Mouse (Mus musculus) CH12.LX (cell line): Measurements from ENCODE around the gene Axdnd1. TPM values are rescaled to one million over a fixed set of nuclear protein-coding genes. Genes with fewer than 3 reads are reported as not detected.

ENCODE experiments used
- DNase-seq: peaks from one replicate; pipeline ENCODE4 v3.0.0-alpha.2; 2013; ENCODE audit errors: extremely low read depth
- H3K27ac ChIP-seq: 2 replicates; pipeline ENCODE4 v1.5.1; 2012; ENCODE audit warnings: low read depth, mild to moderate bottlenecking, control low read depth, moderate library complexity; ENCODE audit not compliant: insufficient read depth
- H3K27me3 ChIP-seq: replicated peaks from 2 replicates; pipeline ENCODE3; 2012; ENCODE audit warnings: inconsistent platforms
- H3K36me3 ChIP-seq, 2 experiments: replicated peaks in 1 of 2; 2 replicates each; pipeline versions ENCODE3 to v1.6.1; 2012; ENCODE audit warnings: inconsistent platforms in 1 of 2, low read length in 1 of 2, mild to moderate bottlenecking in 1 of 2, mixed read lengths in 1 of 2, moderate library complexity in 1 of 2; ENCODE audit not compliant: control insufficient read depth in 1 of 2, insufficient read depth in 1 of 2
- H3K4me1 ChIP-seq, 2 experiments: 2 replicates each; pipeline ENCODE4 v1.6.1; 2012; ENCODE audit warnings: inconsistent platforms in 1 of 2, moderate library complexity in 1 of 2; ENCODE audit not compliant: insufficient read depth in 2 of 2, control insufficient read depth in 1 of 2
- H3K4me2 ChIP-seq: 2 replicates; pipeline ENCODE4 v1.6.1; 2012; ENCODE audit warnings: low read depth, mild to moderate bottlenecking, control low read depth; ENCODE audit not compliant: poor library complexity, insufficient read depth, severe bottlenecking
- H3K4me3 ChIP-seq, 3 experiments: fragments of 150-350 bp in 1 of 3; sonication (generic) in 1 of 3; replicated peaks in 1 of 3; 2 replicates each; pipeline versions ENCODE3 to v1.5.1; 2011 to 2012; ENCODE audit warnings: low read depth in 2 of 3, low read length in 2 of 3, mild to moderate bottlenecking in 2 of 3, moderate library complexity in 2 of 3, control low read depth in 1 of 3, improper control_type of control experiment in 1 of 3, inconsistent platforms in 1 of 3, mixed read lengths in 1 of 3; ENCODE audit not compliant: poor library complexity in 1 of 3
- H3K79me2 ChIP-seq: replicated peaks from 2 replicates; pipeline ENCODE4 v1.6.1; 2012; ENCODE audit warnings: mild to moderate bottlenecking, moderate library complexity; ENCODE audit not compliant: control insufficient read depth, poor library complexity, insufficient read depth, severe bottlenecking; ENCODE audit errors: extremely low read depth
- H3K9ac ChIP-seq: 2 replicates; pipeline ENCODE4 v1.6.1; 2012; ENCODE audit warnings: low read depth, mild to moderate bottlenecking, control low read depth, moderate library complexity; ENCODE audit not compliant: insufficient read depth
- H3K9me3 ChIP-seq: replicated peaks from 2 replicates; pipeline ENCODE3; 2012; ENCODE audit warnings: low read length, inconsistent platforms, mixed read lengths
- BHLHE40 ChIP-seq: IDR thresholded peaks from 2 replicates; pipeline ENCODE4 v1.6.1; 2011; ENCODE audit warnings: mild to moderate bottlenecking, low read depth, low read length, improper control_type of control experiment
- CHD1 ChIP-seq: IDR thresholded peaks from 2 replicates; pipeline ENCODE4 v1.6.1; 2012; ENCODE audit warnings: low read depth, low read length, improper control_type of control experiment, inconsistent platforms
- CHD2 ChIP-seq: IDR thresholded peaks from 2 replicates; pipeline ENCODE4 v1.6.1; 2011; ENCODE audit warnings: low read length, improper control_type of control experiment
- CTCF ChIP-seq, 2 experiments: IDR thresholded peaks in 1 of 2; conservative IDR thresholded peaks in 1 of 2; 2 replicates each; pipeline ENCODE4 v1.5.1; 2011 to 2012; ENCODE audit warnings: low read depth in 2 of 2, low read length in 2 of 2, improper control_type of control experiment in 1 of 2, inconsistent platforms in 1 of 2, mild to moderate bottlenecking in 1 of 2, moderate library complexity in 1 of 2
- E2F4 ChIP-seq: IDR thresholded peaks from 2 replicates; pipeline ENCODE4 v1.6.1; 2011; ENCODE audit warnings: low read depth, low read length, improper control_type of control experiment; ENCODE audit not compliant: insufficient replicate concordance
- ELF1 ChIP-seq: IDR thresholded peaks from 2 replicates; pipeline ENCODE4 v1.6.1; 2014; ENCODE audit warnings: low read depth, mild to moderate bottlenecking, inconsistent platforms, low read length, improper control_type of control experiment
- ETS1 ChIP-seq: conservative IDR thresholded peaks from 2 replicates; pipeline ENCODE4 v1.6.1; 2012; ENCODE audit warnings: low read depth, mild to moderate bottlenecking, inconsistent platforms, low read length, improper control_type of control experiment, moderate library complexity
- IRF4 ChIP-seq: IDR thresholded peaks from 2 replicates; pipeline ENCODE4 v1.6.1; 2014; ENCODE audit warnings: low read depth, mild to moderate bottlenecking, inconsistent platforms, low read length, improper control_type of control experiment
- JUN ChIP-seq: IDR thresholded peaks from 2 replicates; pipeline ENCODE4 v1.6.1; 2011; ENCODE audit warnings: low read depth, mild to moderate bottlenecking, low read length, improper control_type of control experiment, moderate library complexity; ENCODE audit not compliant: insufficient read depth
- JUND ChIP-seq: conservative IDR thresholded peaks from 2 replicates; pipeline ENCODE4 v1.6.1; 2011; ENCODE audit warnings: low read depth, low read length, improper control_type of control experiment
- MAFK ChIP-seq: IDR thresholded peaks from 2 replicates; pipeline ENCODE4 v1.6.1; 2011; ENCODE audit warnings: low read length, improper control_type of control experiment; ENCODE audit not compliant: insufficient replicate concordance
- MEF2A ChIP-seq: IDR thresholded peaks from 2 replicates; pipeline ENCODE4 v1.6.1; 2014; ENCODE audit warnings: low read depth, mild to moderate bottlenecking, inconsistent platforms, low read length, improper control_type of control experiment, borderline replicate concordance
- MYC ChIP-seq: IDR thresholded peaks from 2 replicates; pipeline ENCODE4 v1.6.1; 2011; ENCODE audit warnings: low read depth, mild to moderate bottlenecking, improper control_type of control experiment, low read length
- PAX5 ChIP-seq: IDR thresholded peaks from 2 replicates; pipeline ENCODE4 v1.6.1; 2012; ENCODE audit warnings: low read length, inconsistent platforms, mixed read lengths
- POLR2AphosphoS2 ChIP-seq: IDR thresholded peaks from 2 replicates; pipeline ENCODE4 v1.6.1; 2011; ENCODE audit warnings: low read depth, low read length, improper control_type of control experiment
- RAD21 ChIP-seq: IDR thresholded peaks from 2 replicates; pipeline ENCODE4 v1.6.1; 2011; ENCODE audit warnings: low read depth, mild to moderate bottlenecking, low read length, improper control_type of control experiment, moderate library complexity
- SIN3A ChIP-seq: IDR thresholded peaks from 2 replicates; pipeline ENCODE4 v1.6.1; 2012; ENCODE audit warnings: low read length, improper control_type of control experiment, inconsistent platforms
- SMC3 ChIP-seq: IDR thresholded peaks from 2 replicates; pipeline ENCODE4 v1.6.1; 2011; ENCODE audit warnings: low read depth, low read length, improper control_type of control experiment
- TBP ChIP-seq: conservative IDR thresholded peaks from 2 replicates; pipeline ENCODE4 v1.6.1; 2011; ENCODE audit warnings: low read depth, low read length, improper control_type of control experiment
- ZKSCAN1 ChIP-seq: IDR thresholded peaks from 2 replicates; pipeline ENCODE4 v1.6.1; 2012; ENCODE audit warnings: low read depth, inconsistent platforms, low read length, improper control_type of control experiment, borderline replicate concordance
- ZMIZ1 ChIP-seq: IDR thresholded peaks from 2 replicates; pipeline ENCODE4 v1.6.1; 2012; ENCODE audit warnings: low read depth, mild to moderate bottlenecking, inconsistent platforms, low read length, improper control_type of control experiment
- ZNF384 ChIP-seq: IDR thresholded peaks from 2 replicates; pipeline ENCODE4 v1.6.1; 2012; ENCODE audit warnings: low read depth, low read length, improper control_type of control experiment, inconsistent platforms
- dilution Hi-C: fragments of 300-500 bp; cut with MboI; formaldehyde crosslinking; loops from 2 replicates; pipeline ENCODE4 v1.14.3; 2020; ENCODE audit warnings: low sequenced_read_pairs; ENCODE audit not compliant: extremely low pct_unique_long_range_greater_than_20kb, extremely low pct_ligation_motif_present
- in situ Hi-C: fragments of 300-500 bp; cut with MboI; formaldehyde crosslinking; loops from 3 replicates; pipeline ENCODE4 v1.14.3; 2019; ENCODE audit warnings: low sequenced_read_pairs, low pct_ligation_motif_present, low pct_unique_long_range_greater_than_20kb, mixed read lengths
- polyA plus RNA-seq: library from polyadenylated mRNA; unstranded; fragments of >175 nt; gene quantifications from 2 replicates; pipeline ENCODE4 v1.2.1, GENCODE M21; 2012; ENCODE audit warnings: low read depth; ENCODE audit not compliant: insufficient read length
- total RNA-seq, 2 experiments: library from RNA; depleted of rRNA; stranded (reverse); fragments of 300-350 nt in 1 of 2; fragments of >200 nt in 1 of 2; gene quantifications; 2 replicates each; pipeline ENCODE4 v1.2.3; 2012 to 2014

The Axdnd1 gene
- total and polyA plus RNA-seq, 3 experiments = not detected

DNA sequence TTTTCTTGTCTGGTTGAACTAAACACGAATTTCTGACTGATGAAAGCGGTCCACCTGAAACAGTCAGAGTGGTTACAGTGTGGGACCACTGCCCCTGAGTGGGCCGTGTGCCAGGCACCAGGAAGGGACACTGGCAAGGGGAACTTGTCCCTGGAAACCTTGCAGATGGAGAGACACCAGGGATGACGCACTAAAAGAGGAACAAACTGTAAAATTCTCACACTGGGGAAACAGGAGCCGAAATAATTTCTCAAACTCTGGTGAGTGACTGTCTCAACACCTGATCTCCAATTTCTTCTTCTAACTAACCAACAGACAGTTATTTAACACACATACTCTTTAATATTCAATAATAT lies 135.4 kb downstream of the Axdnd1 start:
- no peak for DNase-seq
- dilution Hi-C loops = no loop called here
- Histone ChIP-seq H3K4me2 (no peak overlapping the region), H3K4me3 (no peak overlapping the region), H3K79me2 (no peaks in the 10 kb centered on the region), H3K9ac (no peak overlapping the region), H3K27me3 (no peaks in the 10 kb centered on the region)
- no peak for TF ChIP-seq TBP
- no peak for TF ChIP-seq E2F4
- no peak for TF ChIP-seq ETS1
- TF ChIP-seq ELF1 = no peak
- TF ChIP-seq SMC3 = no peak
- no peak for TF ChIP-seq CHD1
- TF ChIP-seq MYC = no peak
- no peak for TF ChIP-seq CHD2
- TF ChIP-seq, all 38 proteins: peak for 0
- H3K36me3 ChIP-seq = no peaks in the 10 kb centered on the region
- H3K27ac ChIP-seq = no peak overlapping the region
- H3K9me3 ChIP-seq = no peaks in the 10 kb centered on the region
- no peaks in the 10 kb centered on the region for H3K4me1 ChIP-seq
- in situ Hi-C loops = no loop called here

DNA sequence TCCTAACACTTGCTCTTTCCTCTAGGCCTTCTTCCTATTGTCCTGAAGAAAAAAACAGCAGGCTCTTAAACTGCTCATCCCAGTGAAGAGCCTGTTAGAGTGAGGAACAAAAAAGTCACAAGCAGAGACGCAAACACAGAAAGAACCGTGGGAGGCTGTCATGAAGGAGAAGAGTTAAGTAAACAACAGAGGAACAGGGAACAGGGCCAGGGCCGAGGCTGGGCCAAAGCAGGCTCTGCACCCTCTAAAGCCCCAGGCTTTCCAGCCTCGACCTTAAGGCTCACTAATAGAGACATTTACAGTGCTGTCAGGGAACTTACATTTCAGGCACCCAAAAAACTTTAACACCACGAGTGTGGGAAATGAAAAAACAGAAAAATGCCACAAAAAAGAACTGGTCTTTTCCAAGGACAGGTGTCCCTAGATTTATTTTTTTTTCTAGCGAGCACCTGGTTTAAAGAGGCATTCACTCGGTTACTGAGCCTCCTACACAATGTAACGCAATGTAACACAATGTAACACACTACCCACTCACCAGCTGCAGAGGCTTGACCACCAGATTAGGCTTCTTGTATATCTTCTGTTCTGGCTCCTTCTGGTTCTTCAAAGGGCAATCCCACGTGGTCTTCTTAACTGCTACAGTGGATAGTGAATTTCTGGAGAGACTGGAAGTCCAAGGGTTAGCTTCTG lies 136.0 kb downstream of the Axdnd1 start:
- in situ Hi-C loops (no loop called here), dilution Hi-C loops (no loop called here)
- Histone ChIP-seq H3K27ac (no peak overlapping the region), H3K9me3 (no peaks in the 10 kb centered on the region), H3K4me3 (no peak overlapping the region), H3K27me3 (no peaks in the 10 kb centered on the region), H3K9ac (no peak overlapping the region), H3K79me2 (no peaks in the 10 kb centered on the region), H3K4me1 (no peaks in the 10 kb centered on the region), H3K36me3 (no peaks in the 10 kb centered on the region), H3K4me2 (no peak overlapping the region)
- TF ChIP-seq CTCF (conservative IDR thresholded peaks at IDR 0.05 in 1 of 2, IDR thresholded peaks at IDR 0.05 in 1 of 2; ENCODE audit: low read depth in 2 of 2, low read length in 2 of 2) (no peak), BHLHE40 (no peak), ZKSCAN1 (no peak), E2F4 (no peak), ETS1 (no peak), IRF4 (no peak), JUN (no peak), RAD21 (no peak), SIN3A (no peak), PAX5 (no peak), JUND (no peak), ELF1 (no peak), MAFK (no peak), POLR2AphosphoS2 (no peak), ZNF384 (no peak), ZMIZ1 (no peak), MEF2A (no peak)
- DNase-seq = no peak
